Mouse (Mus musculus): ENCODE data around the gene Nfic. TPM values are rescaled to one million over a fixed set of nuclear protein-coding genes. Genes with fewer than 3 reads are reported as not detected.

Nfic gene
- polyA plus RNA-seq, 1 experiment: 10.5 TPM

DNA sequence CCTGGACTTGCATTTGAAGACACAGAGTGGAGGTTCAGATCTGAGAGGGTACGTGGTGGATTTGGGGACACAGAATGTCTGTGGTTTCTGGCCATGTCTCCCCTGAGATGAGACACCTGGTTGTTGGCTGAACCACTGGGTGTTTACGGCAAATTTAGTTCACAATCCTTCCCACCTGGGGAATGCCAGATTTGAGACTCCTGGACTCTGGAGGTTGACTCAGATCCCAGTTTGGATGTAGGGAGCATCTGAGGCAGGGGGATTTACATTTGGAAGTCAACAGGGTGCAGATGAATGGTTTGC, 78.1 kb downstream of the Nfic start:
- DNase-seq (ENCODE audit: low read depth, low spot score): no peak
- WGBS: 19% methylated on average over 2 of the region's 2 CpGs

- WGBS: 28% methylated on average over 6 of the region's 6 CpGs
- no peak for DNase-seq (ENCODE audit: low read depth, low spot score)
These were observed 78.7 kb downstream of the Nfic start for GRCm38 (mm10) chr10:81376561-81377361.

DNA sequence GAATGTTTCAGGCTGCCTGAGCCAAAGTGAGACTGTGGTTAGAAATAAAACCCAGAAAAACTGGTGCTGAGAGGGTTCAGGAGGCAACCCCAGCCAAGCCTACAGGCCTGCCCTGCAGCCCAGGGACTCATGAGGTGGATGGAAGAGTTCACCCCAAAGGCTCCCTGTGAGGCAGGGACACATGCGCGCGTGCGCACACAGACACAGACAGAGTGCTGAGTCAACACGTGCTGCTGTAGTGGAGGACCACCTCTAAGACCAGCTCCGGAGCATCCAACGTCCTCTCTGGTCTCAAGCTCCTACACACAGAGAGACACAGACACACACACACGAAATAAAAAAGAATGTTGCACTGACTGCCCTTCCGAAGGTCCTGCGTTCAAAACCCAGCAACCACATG, 80.1 kb downstream of the Nfic start:
- WGBS: 94% methylated on average over 10 of the region's 10 CpGs
- DNase-seq (ENCODE audit: low read depth, low spot score): no peak

DNA sequence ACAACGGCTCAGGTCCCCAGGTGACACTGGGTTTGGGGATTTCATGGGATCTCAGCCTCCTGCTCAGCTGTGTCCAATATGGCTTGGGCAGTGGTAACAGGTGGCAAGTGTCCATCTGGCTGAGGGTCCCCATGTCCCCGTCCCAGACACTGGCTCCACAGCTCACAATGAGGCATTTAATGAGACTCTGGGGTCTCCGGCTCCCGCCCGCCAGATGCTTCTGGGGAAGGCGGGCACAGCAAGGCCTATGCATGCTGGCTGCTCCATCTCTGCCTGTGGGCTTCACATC, 88.3 kb downstream of the Nfic start:
- no peak for DNase-seq (ENCODE audit: low read depth, low spot score)
- 91% methylated on average over 6 of the region's 6 CpGs for WGBS

GRCm38 (mm10) chr10:81366477-81367206, 88.8 kb downstream of the Nfic start:
- 61% methylated on average over 6 of the region's 6 CpGs for WGBS
- no peak for DNase-seq (ENCODE audit: low read depth, low spot score)

DNA sequence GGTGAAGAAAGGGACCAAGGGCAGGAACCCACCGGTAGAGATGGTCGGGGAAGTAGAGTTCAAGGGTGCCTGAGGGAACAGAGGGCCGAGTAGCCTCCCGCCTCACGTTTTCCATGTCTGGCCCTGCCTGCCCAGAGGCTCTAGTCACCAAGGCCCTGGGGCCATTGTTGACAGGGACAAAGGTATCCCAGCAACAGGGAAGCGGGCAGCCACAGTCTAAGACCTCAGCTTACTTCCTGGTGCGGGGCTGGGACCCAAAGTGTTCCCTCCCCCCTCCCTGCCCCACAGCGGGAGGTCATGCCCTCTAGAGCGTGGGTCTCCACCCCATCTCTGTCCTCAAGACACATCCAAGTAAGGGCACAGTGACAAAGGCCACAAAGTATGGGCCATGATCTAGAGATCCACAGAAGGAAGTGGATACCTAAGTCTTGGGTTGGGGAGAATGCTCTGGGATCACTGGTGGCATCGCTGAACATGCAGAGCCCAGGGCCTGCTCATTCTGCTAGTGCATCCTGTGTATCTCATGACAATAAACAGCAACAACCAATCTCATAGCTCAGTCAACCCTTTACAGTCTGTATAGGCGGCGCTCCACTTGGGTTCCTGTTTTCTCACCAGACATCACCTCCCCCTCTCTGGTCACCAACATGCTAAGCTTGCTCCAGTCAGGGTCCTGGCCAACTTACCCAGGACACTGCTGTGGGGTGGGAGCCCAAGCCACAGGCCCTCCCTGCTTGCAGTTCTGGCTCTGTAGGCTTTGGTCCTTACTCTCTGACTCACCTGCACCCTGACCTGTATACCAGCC, 89.6 kb downstream of the Nfic start, which contains the start of gene 4930404N11Rik:
TSS of gene 4930404N11Rik (minus strand) at position 145 of the 805 bp plus-strand sequence.
- WGBS: 46% methylated on average over 12 of the region's 12 CpGs
- no peak for DNase-seq (ENCODE audit: low read depth, low spot score)

GRCm38 (mm10) chr10:81365073-81365472, 90.4 kb downstream of the Nfic start:
- no peak for DNase-seq (ENCODE audit: low read depth, low spot score)
- 35% methylated on average over 4 of the region's 4 CpGs for WGBS

GRCm38 (mm10) chr10:81364666-81365065, 90.8 kb downstream of the Nfic start:
- WGBS: 21% methylated on average over 28 of the region's 28 CpGs
- DNase-seq (ENCODE audit: low read depth, low spot score): no peak

DNA sequence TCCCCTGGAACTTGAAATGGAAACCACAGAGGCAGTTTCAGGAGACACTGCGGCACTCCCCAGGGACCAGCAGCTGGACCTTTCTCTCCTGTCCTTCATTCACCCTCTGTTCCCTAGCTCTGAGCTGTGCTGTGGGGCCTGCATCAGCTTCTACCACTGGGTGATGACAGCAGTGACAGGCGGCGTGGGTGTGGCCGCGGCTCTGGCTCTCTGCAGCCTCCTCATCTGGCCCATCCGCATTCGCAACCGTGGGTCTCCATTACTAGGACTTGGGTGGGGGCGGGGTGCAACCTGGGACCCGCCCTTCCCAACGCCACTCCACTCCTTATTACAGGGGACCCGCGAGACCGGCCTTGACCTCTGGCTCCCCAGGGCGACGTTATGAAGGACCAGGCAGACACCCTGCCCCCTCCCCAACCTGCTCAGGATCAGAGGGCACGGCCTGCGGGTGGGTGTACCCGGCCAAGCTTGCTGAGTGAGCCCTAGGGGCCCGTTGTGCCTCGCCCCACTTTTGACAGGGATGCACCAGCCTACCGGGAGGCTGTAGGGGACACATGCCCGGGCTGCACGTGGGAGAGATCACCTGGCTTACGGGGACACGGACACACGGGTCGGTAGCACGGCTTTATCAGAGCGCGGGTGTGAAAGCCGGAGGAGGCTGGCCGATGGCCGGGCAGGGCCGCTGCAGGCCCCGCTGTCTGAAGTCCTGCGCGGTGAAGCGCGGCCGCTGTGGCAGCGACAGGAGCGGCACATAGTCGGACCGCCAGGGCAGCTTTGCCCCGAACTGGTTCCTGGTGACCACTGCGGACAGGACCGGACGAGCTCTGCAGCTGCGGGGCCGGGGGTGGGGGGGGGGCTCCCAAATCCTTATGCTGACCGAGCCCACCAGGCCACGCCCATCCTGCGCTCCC, 91.7 kb downstream of the Nfic start:
- no peak for DNase-seq (ENCODE audit: low read depth, low spot score)
- 40% methylated on average over 52 of the region's 54 CpGs for WGBS

- 53% methylated on average over 12 of the region's 12 CpGs for WGBS
- no peak for DNase-seq (ENCODE audit: low read depth, low spot score)
These were observed 93.0 kb downstream of the Nfic start for GRCm38 (mm10) chr10:81362336-81362949.

- DNase-seq (ENCODE audit: low read depth, low spot score): no peak
- WGBS: 73% methylated on average over 8 of the region's 8 CpGs
These were observed 94.7 kb downstream of the Nfic start for GRCm38 (mm10) chr10:81360721-81361120.

DNA sequence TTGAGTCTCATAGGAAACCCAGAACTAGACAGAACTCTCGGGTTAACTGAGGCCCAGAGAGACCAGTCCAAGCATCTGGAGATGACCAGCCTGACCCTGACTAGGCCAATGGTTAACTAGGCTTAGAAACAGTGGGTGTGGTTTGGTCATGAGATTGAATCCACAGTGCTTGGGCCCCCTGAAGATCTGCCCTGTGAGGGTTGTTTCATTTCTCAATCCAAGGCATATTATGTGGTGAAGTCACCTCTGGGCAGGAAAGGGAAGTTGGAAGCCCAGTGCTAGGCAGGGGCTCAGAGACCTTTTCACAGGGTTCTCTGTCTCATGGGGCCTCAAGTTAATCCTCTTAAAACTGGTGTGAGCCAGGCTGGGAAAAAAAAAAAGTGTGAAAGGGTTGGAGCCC, 96.6 kb downstream of the Nfic start:
- no peak for DNase-seq (ENCODE audit: low read depth, low spot score)
- 39% methylated on average over 1 of the region's 1 CpGs for WGBS

DNA sequence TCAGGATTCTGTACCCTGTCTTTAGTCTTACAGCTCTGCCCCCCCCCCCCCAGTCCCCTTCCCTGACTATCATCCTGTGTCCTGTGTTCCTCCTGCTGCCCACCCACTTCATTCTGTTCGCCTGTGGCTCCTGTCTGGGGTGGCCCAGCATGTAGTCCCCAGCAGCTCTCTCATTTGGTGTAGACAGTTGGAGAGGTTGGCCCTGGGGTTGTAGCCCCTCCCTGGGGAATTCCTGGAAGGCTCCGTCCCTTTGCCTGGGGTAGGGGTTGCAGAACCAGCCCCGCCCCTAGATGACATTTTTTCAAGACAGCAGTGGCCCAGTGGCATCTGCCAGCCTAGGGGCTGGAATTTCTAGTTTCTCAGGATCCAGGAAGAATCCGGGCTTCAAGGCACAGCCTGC, 97.2 kb downstream of the Nfic start:
- no peak for DNase-seq (ENCODE audit: low read depth, low spot score)
- 35% methylated on average over 4 of the region's 4 CpGs for WGBS

DNA sequence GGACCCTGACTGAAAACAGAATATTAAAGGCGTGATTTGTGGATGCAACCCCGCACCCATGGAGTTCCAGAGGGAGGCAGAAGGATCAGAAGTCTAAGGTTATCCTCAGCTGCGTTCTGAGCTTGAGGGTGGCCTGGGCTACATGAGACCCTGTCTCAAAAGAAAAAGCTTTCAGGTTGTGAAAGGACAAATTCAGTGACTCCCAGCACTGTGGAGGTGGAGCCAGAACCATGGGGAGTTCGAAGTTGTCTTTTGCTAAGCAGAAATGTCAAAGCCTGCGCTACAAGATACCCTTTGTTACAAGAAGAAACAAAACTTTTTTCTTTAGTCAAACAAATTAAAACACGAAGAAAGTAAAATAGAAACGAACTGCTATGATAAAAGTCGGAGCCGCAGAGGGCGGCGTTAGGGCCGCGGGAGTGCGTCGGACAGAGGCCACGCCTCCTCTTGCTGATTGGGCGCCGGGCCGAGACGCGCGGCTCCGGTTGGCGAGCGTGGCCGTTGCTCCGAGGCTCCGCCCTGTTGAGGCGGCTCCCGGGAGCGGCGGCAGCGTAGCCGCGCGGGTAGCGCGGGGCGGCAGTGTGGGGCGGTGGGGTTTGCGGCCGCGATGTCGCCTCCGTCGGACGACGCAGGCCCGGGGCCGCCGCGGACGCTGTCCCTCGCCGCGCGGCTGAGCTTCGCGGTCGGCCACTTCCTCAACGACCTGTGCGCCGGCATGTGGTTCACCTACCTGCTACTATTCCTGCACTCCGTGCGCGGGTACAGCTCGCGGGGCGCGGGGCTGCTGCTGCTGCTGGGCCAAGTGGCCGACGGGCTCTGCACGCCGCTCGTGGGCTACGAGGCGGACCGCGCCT, 98.2 kb downstream of the Nfic start, which contains the start of gene Mfsd12:
TSS of gene Mfsd12 (plus strand) at position 501 of the 854 bp plus-strand sequence.
- 2% methylated on average over 74 of the region's 79 CpGs for WGBS

DNA sequence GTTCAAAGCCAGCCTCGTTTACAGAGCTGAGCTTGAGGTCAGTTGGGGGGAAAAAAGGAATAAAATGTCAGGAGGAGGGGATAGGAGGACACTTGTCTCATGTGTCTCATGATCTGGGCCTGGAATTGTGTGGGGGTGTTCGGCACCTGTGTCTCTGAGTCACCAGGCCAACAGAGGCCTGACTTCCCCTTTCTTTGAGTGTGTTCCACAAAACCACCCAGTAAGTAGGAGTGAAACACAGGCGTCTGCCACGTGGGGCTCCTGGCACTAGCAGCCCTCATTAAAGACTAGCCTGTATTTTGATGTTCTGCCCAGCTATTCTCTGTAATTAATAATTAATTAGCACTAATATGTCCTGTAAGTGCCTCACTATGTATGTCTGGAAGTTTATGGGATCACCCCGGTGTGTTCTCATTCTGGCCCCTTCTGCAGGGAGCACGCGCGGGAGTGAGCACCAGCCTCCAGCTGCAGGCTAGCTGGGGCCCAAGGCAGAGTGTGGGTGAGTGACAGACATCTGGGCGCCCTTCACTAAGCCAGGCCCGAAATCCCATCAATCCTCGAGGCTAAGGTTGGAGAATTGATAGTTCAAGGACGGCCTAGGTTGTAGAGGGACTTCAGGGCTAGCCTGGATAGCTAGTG, 99.0 kb downstream of the Nfic start:
- WGBS: 57% methylated on average over 12 of the region's 12 CpGs
- no peak for DNase-seq (ENCODE audit: low read depth, low spot score)

More for the DNA sequence above, 98.2 kb downstream of the Nfic start, which contains the start of gene Mfsd12:
- DNase-seq (ENCODE audit: low read depth, low spot score): no peak

GRCm38 (mm10) chr10:81355533-81355932, 99.9 kb downstream of the Nfic start:
- 93% methylated on average over 4 of the region's 4 CpGs for WGBS
- DNase-seq (ENCODE audit: low read depth, low spot score): no peak

DNA sequence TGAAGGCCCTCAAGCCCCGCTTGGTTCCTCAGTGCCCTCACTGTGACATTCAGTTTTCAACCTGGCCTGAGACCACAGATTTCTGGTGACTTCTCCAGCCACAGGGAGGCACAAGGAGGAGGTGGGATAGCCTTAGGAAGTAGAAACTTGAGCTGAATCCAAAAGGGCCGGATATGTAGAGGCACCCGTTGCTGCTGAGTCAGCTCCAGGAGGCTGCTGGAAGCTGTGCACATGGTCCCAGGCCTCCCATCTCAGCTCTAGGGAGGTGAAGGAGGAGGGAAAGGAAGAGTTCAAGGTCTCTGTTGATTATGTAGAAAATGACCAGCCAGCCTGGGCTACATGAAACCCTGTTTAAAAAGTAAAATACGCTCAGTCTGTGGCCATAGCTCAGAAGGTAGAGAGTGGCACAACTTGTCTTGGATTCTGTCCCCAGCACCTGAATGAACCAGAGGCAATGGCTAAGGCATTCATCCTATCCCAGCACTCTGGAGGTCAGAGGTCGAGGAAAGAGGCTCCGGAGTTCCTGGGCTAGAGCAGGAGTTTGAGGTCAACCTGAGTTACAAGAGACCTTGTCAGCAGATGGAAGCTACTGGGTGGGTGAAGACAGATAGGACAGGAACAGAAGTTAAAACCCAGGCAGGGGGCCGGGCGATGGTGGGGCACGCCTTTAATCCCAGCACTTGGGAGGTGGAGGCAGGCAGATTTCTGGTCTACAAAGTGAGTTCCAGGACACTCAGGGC, 100.5 kb downstream of the Nfic start:
- DNase-seq (ENCODE audit: low read depth, low spot score): no peak
- WGBS: 75% methylated on average over 9 of the region's 9 CpGs
